Mouse (Mus musculus): Measurements from ENCODE around the gene Celsr1.

The Celsr1 gene

GRCm38 (mm10) chr15:86033191-86033841, at the start of gene Celsr1:
TSS of gene Celsr1 (minus strand) at chr15:86033777.
- no peak for DNase-seq (ENCODE audit: low read depth)

GRCm38 (mm10) chr15:86083261-86083741, 49.7 kb upstream of the Celsr1 start:
- DNase-seq (ENCODE audit: low read depth), result no peak

GRCm38 (mm10) chr15:86082551-86082961, 49.0 kb upstream of the Celsr1 start:
- no peak for DNase-seq (ENCODE audit: low read depth)

GRCm38 (mm10) chr15:86081654-86082053, 48.1 kb upstream of the Celsr1 start:
- DNase-seq (ENCODE audit: low read depth), result no peak

- DNase-seq (ENCODE audit: low read depth), result no peak
These were observed 46.8 kb upstream of the Celsr1 start for GRCm38 (mm10) chr15:86080408-86080807.

- no peak for DNase-seq (ENCODE audit: low read depth)
These were observed 46.3 kb upstream of the Celsr1 start for GRCm38 (mm10) chr15:86079876-86080275.

- DNase-seq (ENCODE audit: low read depth), result no peak
These were observed 45.9 kb upstream of the Celsr1 start for GRCm38 (mm10) chr15:86079467-86079866.

GRCm38 (mm10) chr15:86078481-86079216, 45.1 kb upstream of the Celsr1 start:
- no peak for DNase-seq (ENCODE audit: low read depth)

GRCm38 (mm10) chr15:86077934-86078333, 44.4 kb upstream of the Celsr1 start:
- DNase-seq (ENCODE audit: low read depth), result no peak

- DNase-seq (ENCODE audit: low read depth), result no peak
These were observed 42.8 kb upstream of the Celsr1 start for GRCm38 (mm10) chr15:86076378-86076777.

- no peak for DNase-seq (ENCODE audit: low read depth)
These were observed 42.4 kb upstream of the Celsr1 start for GRCm38 (mm10) chr15:86076048-86076315.

GRCm38 (mm10) chr15:86075305-86076047, 41.9 kb upstream of the Celsr1 start:
- no peak for DNase-seq (ENCODE audit: low read depth)

- no peak for DNase-seq (ENCODE audit: low read depth)
These were observed 40.8 kb upstream of the Celsr1 start for GRCm38 (mm10) chr15:86074171-86074937.

GRCm38 (mm10) chr15:86071166-86071565, 37.6 kb upstream of the Celsr1 start:
- no peak for DNase-seq (ENCODE audit: low read depth)

GRCm38 (mm10) chr15:86070368-86070767, 36.8 kb upstream of the Celsr1 start:
- no peak for DNase-seq (ENCODE audit: low read depth)

GRCm38 (mm10) chr15:86069011-86069791, 35.6 kb upstream of the Celsr1 start:
- no peak for DNase-seq (ENCODE audit: low read depth)

- DNase-seq (ENCODE audit: low read depth), result no peak
These were observed 34.4 kb upstream of the Celsr1 start for GRCm38 (mm10) chr15:86067941-86068495.

- DNase-seq (ENCODE audit: low read depth), result no peak
These were observed 34.0 kb upstream of the Celsr1 start for GRCm38 (mm10) chr15:86067581-86067910.

GRCm38 (mm10) chr15:86066836-86067580, 33.4 kb upstream of the Celsr1 start:
- no peak for DNase-seq (ENCODE audit: low read depth)

GRCm38 (mm10) chr15:86065367-86065766, 31.8 kb upstream of the Celsr1 start:
- no peak for DNase-seq (ENCODE audit: low read depth)

- DNase-seq (ENCODE audit: low read depth), result peak; percentile 71
These were observed 31.3 kb upstream of the Celsr1 start for GRCm38 (mm10) chr15:86064850-86065229.
